Mouse (Mus musculus): ENCODE results near the gene Nxf1.

DNA sequence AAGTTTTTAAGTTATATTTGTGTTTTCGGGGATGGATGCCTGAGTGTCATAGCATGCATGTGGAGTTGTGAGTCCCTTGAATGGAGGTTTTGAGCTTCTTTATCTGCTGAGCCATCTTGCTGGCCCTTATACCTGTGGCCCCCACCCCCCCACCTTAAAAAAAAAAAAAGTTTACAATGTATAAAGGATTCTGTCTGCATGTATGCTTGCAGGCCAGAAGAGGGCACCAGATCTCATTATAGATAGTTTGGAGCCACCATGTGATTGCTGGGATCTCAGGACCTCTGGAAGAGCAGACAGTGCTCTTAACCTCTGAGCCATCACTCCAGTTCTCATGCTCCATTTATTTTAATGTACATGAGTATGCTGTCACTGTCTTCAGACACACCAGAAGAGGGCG is 9.5 kb upstream of the Nxf1 start:
- no peak for TF ChIP-seq CTCF (IDR thresholded peaks at IDR 0.05; ENCODE audit: borderline replicate concordance, control insufficient read depth, extremely low read depth, insufficient read depth, low read length, poor library complexity)
- no peak for TF ChIP-seq POLR2A (IDR thresholded peaks at IDR 0.05; ENCODE audit: control insufficient read depth, extremely low read depth, insufficient read depth, low read length, poor library complexity)
